Mouse (Mus musculus) stomach, postnatal 0 days (tissue): ENCODE results near the gene Supt20. TPM values are rescaled to one million over a fixed set of nuclear protein-coding genes. Genes with fewer than 3 reads are reported as not detected.

Experiments used
- ATAC-seq: fragments of 200-750 bp; cut with Nextera tagmentation; 2 replicates; pipeline ENCODE4 v1.8.0; 2017; ENCODE audit not compliant: low FRiP score, low TSS enrichment
- DNase-seq: peaks from one replicate; pipeline ENCODE4 v3.0.0-alpha.2; 2016; ENCODE audit warnings: low spot score
- H3K27ac ChIP-seq: fragments of 300-500 bp; sonication (generic); replicated peaks from 2 replicates; pipeline ENCODE4 v1.5.1; 2014; ENCODE audit warnings: mild to moderate bottlenecking, control low read depth
- H3K27me3 ChIP-seq: fragments of 300-500 bp; sonication (generic); 2 replicates; pipeline ENCODE4 v1.6.1; 2014; ENCODE audit warnings: low read length; ENCODE audit not compliant: control insufficient read depth, insufficient read depth
- H3K36me3 ChIP-seq: fragments of 300-500 bp; sonication (generic); 2 replicates; pipeline ENCODE4 v1.6.1; 2014; ENCODE audit warnings: low read length, mixed read lengths; ENCODE audit not compliant: control insufficient read depth, insufficient read depth
- H3K4me1 ChIP-seq: fragments of 300-500 bp; sonication (generic); replicated peaks from 2 replicates; pipeline ENCODE4 v1.6.1; 2014; ENCODE audit warnings: antibody characterized with exemption; ENCODE audit not compliant: control insufficient read depth, insufficient read depth
- H3K4me2 ChIP-seq: fragments of 300-500 bp; sonication (generic); replicated peaks from 2 replicates; pipeline ENCODE4 v1.6.1; 2014; ENCODE audit warnings: low read depth, mild to moderate bottlenecking, control low read depth, moderate library complexity
- H3K4me3 ChIP-seq: fragments of 300-500 bp; sonication (generic); 2 replicates; pipeline ENCODE4 v1.5.1; 2014; ENCODE audit warnings: low read depth, low read length, control low read depth
- H3K9ac ChIP-seq: fragments of 300-500 bp; sonication (generic); 2 replicates; pipeline ENCODE4 v1.6.1; 2014; ENCODE audit warnings: mild to moderate bottlenecking, low read length, control low read depth, mixed read lengths
- H3K9me3 ChIP-seq: fragments of 300-500 bp; sonication (generic); 2 replicates; pipeline ENCODE4 v1.6.1; 2016; ENCODE audit warnings: low read length; ENCODE audit not compliant: control insufficient read depth
- CTCF ChIP-seq: IDR thresholded peaks from 2 replicates; pipeline ENCODE4 v1.5.1; 2016; ENCODE audit warnings: antibody characterized with exemption, low read depth, mild to moderate bottlenecking, moderate library complexity
- EP300 ChIP-seq: optimal IDR thresholded peaks from 2 replicates; pipeline ENCODE3; 2016; ENCODE audit warnings: antibody characterized with exemption
- WGBS: fragments of 180-500 bp; shearing (Covaris S2); extraction: QIAGEN DNeasy Blood & Tissue Kit; methylation state at CpG from one replicate; pipeline ENCODE4 v1.1.7; 2014; 5-methylcytosine and 5-hydroxymethylcytosine counted together
- polyA plus RNA-seq: library from polyadenylated mRNA; unstranded; fragments of >200 nt; fragmentation: Nextera tagmentation; extraction: Ambion mirVana; gene quantifications from 2 replicates; pipeline ENCODE4 v1.2.1, GENCODE M21; 2015

Supt20 gene
- polyA plus RNA-seq, 1 experiment from 2014 or later, result 36.0 TPM

DNA sequence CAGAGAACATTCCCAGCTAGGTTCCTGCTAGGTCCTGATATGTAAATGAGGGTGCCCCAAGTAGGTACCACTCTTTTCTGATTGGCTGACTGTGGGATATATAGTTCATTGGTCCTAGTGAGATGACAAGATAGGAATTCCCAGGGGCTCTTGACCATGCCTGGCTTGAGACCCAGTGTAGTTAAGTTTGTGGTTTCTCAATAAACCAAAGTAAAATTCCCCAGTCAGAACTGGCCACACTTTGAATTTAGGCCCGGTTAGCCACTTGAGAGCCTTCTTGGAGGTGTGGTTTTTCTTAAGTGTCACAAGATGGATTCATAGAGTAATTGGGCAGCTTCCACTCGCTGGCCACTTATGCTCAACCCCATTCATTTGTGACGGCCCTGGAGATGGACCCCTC, 20.5 kb upstream of the Supt20 start:
- DNase-seq (no peak), ATAC-seq (no peak)
- TF ChIP-seq EP300, result no peak
- TF ChIP-seq CTCF, result no peak
- H3K9ac ChIP-seq, result no peak overlapping the region
- WGBS, result 54% methylated on average over 3 of the region's 3 CpGs
- H3K4me1 ChIP-seq, result no peaks in the 10 kb centered on the region
- H3K9me3 ChIP-seq, result no peaks in the 10 kb centered on the region
- no peaks in the 10 kb centered on the region for H3K36me3 ChIP-seq
- H3K27ac ChIP-seq, result no peak overlapping the region
- H3K4me2 ChIP-seq, result no peak overlapping the region
- H3K27me3 ChIP-seq, result peaks cover 2% of the 10 kb centered on the region; the same call in 1 of the 2 replicates
- no peak overlapping the region for H3K4me3 ChIP-seq

DNA sequence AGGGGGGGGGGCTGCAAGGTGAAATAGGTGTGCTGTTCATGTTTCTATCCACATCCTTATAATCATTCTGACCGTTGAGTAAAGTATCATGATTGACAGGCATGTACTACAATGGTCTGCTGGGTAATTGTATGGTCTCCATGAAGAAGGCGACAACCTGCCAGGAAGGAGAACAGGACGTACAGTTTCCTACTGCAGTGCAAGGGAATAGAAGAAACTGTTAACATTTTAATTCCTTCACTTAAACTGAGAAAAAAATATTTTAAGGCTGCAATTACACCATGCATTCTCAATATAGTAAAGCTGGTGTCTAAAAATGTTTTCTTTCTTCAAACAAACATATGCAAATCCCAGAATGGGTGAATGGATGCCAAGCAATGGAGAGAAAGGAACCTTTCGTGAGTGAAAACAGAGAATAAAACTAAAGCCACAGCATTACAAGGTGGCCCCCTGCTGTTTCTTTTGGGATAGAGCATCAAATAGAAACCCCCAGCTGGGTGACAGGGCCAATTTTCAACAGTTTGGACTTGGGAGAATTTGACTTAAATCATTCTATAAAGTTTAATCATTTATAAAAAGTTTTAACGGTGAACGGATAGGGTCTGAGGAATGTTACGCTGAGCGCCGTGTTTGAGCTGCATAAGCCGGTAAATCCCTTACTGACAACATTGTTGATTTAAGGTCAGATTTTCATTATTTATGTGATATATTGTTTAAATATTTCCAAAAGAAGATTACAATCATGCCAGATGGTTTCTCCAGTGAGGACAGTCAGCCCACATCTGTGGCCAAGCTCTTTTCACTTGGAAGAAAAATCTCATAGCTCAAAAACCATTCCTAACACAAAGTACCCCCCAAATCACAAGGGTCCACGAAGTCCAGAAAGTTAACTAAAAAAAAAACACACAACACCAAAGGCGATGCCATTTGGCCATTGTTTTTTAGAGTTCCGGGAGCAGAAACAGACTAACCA, 19.8 kb upstream of the Supt20 start:
- ATAC-seq (peak; percentile 64; the same call in 1 of the 2 replicates), DNase-seq (no peak)
- WGBS, result 19% methylated on average over 13 of the region's 13 CpGs
- Histone ChIP-seq H3K4me2 (0 out of 2 replicates have a peak overlapping the region, but pooled peaks have one; percentile 5), H3K4me3 (no peak overlapping the region), H3K4me1 (no peaks in the 10 kb centered on the region), H3K9me3 (no peaks in the 10 kb centered on the region), H3K36me3 (no peaks in the 10 kb centered on the region), H3K27me3 (peaks cover 2% of the 10 kb centered on the region; the same call in 1 of the 2 replicates), H3K9ac (no peak overlapping the region), H3K27ac (0 out of 2 replicates have a peak overlapping the region, but pooled peaks have one; percentile 14)
- TF ChIP-seq CTCF (peak; percentile 88), EP300 (peak; percentile 66)

DNA sequence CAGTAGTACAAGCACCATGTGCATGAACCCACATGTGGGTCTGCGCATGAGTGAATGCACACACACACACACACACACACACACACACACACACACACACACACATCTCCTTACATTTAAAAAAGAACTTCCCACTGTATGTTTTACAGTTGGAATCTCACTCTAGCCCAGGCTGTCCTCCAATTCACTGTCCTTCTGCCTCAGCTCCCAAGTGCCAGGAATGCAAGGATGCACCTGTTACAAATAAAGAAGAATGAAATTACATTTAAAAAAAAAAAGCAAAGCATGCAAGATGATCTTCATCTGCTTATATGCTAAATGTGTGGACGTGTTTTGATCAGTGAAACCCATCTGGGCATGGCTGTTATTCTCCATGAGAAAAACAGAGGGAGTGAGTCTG, 15.8 kb upstream of the Supt20 start:
- H3K9me3 ChIP-seq, result no peaks in the 10 kb centered on the region
- no peak overlapping the region for H3K4me2 ChIP-seq
- no peaks in the 10 kb centered on the region for H3K36me3 ChIP-seq
- DNase-seq (no peak), ATAC-seq (no peak)
- peaks cover 2% of the 10 kb centered on the region; the same call in 1 of the 2 replicates for H3K27me3 ChIP-seq
- H3K4me3 ChIP-seq, result no peak overlapping the region
- H3K9ac ChIP-seq, result no peak overlapping the region
- TF ChIP-seq CTCF, result no peak
- TF ChIP-seq EP300, result no peak
- no peaks in the 10 kb centered on the region for H3K4me1 ChIP-seq
- no peak overlapping the region for H3K27ac ChIP-seq
- WGBS, result 78% methylated on average over 2 of the region's 2 CpGs

DNA sequence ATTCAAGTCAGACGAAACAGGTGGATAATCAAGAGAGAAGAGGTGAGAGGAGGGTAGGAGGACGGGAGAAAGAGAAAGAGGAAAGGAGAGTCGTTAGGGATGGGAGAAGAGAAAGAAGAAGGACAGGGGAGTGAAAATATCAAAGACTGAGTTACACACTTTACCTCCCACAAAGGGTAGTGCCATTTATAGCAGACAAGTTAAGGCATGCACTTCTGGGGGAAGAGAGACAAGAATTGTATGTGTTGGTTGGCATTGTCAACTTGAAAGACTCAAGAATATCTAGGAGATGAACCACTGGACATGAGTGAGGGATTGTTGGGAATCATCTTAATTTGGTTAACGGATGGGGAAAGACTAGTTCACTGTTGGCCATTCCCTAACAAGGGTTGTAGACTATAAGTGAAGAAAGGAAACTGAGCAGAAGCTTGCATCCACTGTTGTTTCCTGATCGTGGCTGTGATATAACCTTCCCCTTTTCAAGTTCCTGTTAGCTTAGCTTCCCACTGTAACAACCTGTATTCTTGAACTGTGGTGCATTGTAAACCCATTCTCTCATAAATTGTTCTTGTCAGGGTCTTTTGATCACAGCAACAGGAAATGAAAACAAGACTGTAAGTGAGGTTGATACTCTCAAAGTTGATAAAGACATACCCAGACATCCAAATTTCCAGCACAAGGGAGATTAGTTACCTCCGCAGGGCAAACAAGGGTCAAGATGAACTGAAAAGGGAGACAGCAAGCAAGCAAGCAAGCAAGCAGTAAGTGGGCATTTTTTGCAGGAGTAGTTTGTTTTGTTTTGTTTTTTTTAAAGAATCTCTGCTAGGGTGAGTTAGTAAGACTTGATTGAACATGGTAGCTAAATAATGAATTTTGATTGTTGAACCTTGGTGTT, 11.1 kb upstream of the Supt20 start:
- Histone ChIP-seq H3K4me2 (no peak overlapping the region), H3K9ac (no peak overlapping the region), H3K27ac (no peak overlapping the region), H3K27me3 (peaks cover 2% of the 10 kb centered on the region; the same call in 1 of the 2 replicates), H3K4me3 (no peak overlapping the region), H3K9me3 (no peaks in the 10 kb centered on the region), H3K36me3 (no peaks in the 10 kb centered on the region), H3K4me1 (no peaks in the 10 kb centered on the region)
- ATAC-seq (no peak), DNase-seq (no peak)
- TF ChIP-seq EP300 (no peak), CTCF (no peak)
- WGBS, result 55% methylated on average over 6 of the region's 6 CpGs

DNA sequence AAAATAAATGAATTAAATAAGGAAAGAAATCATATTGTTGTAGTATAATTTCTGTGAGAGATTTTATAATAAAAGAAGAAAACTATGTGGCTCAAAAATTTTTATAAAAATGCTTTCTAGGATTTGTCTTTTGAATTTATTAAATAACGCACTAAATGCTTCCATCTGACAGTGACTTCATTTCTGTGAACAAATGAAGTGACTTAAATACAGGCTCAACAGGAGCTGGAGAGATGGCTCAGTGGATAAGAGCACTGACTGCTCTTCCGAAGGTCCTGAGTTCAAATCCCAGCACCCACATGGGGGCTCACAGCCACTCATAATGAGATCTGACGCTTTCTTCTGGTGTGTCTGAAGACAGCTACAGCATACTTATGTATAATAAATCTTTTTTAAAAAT, 7.4 kb upstream of the Supt20 start:
- Histone ChIP-seq H3K9ac (no peak overlapping the region), H3K4me1 (no peaks in the 10 kb centered on the region), H3K27ac (no peak overlapping the region), H3K4me3 (no peak overlapping the region), H3K9me3 (no peaks in the 10 kb centered on the region), H3K27me3 (no peaks in the 10 kb centered on the region), H3K36me3 (no peaks in the 10 kb centered on the region), H3K4me2 (no peak overlapping the region)
- no peak for DNase-seq
- TF ChIP-seq EP300 (no peak), CTCF (no peak)
- WGBS, result 87% methylated on average over 3 of the region's 3 CpGs
- ATAC-seq, result no peak
